Mouse (Mus musculus): ENCODE measurements around the gene Gm4969. TPM values are rescaled to one million over a fixed set of nuclear protein-coding genes. Genes with fewer than 3 reads are reported as not detected.
A peak's percentile ranks its signal among the peaks of the same experiment; 100 is the strongest.

Gm4969 gene
- total and polyA plus RNA-seq, 2 experiments: 0.02 to 0.09 TPM

- Histone ChIP-seq H3K4me1 (ENCODE audit: control insufficient read depth, insufficient read depth, low read length) (peaks cover 3% of the 10 kb centered on the region; the same call in 1 of the 2 replicates), H3K9ac (ENCODE audit: low read depth, low read length) (no peak overlapping the region), H3K27ac (replicated peaks; ENCODE audit: insufficient read depth, low read depth, low read length) (no peak overlapping the region), H3K79me2 (ENCODE audit: control insufficient read depth, insufficient read depth, low read length) (peaks cover 17% of the 10 kb centered on the region; the same call in 1 of the 2 replicates), H3K4me3 (ENCODE audit: insufficient read depth, low read depth, low read length) (no peak overlapping the region), H3K27me3 (ENCODE audit: control insufficient read depth, insufficient read depth, low read length) (no peaks in the 10 kb centered on the region), H3K36me3 (ENCODE audit: control insufficient read depth, insufficient read depth, low read length) (peaks cover 3% of the 10 kb centered on the region; the same call in 1 of the 2 replicates)
- TF ChIP-seq POLR2A (IDR thresholded peaks at IDR 0.05; ENCODE audit: extremely low read depth, insufficient read depth, low read length) (no peak), CTCF (IDR thresholded peaks at IDR 0.05; ENCODE audit: low read depth, low read length) (no peak)
- DNase-seq (ENCODE audit: extremely low read depth, low read depth, low spot score): no peak
- WGBS: 97% methylated on average over 13 of the region's 13 CpGs
Observed at GRCm38 (mm10) chr7:19136168-19136567, 18.0 kb upstream of the Gm4969 start.

- WGBS: under 1% methylated on average over 39 of the region's 39 CpGs
- peaks cover 8% of the 10 kb centered on the region; the same call in 1 of the 2 replicates for H3K4me1 ChIP-seq (ENCODE audit: control insufficient read depth, insufficient read depth, low read length)
- peak overlapping the region; percentile 52 for H3K9ac ChIP-seq (ENCODE audit: low read depth, low read length)
- TF ChIP-seq POLR2A (IDR thresholded peaks at IDR 0.05; ENCODE audit: extremely low read depth, insufficient read depth, low read length): 0 out of 2 replicates have a peak, but pooled peaks have one; percentile 14
- peak; percentile 79 for TF ChIP-seq CTCF (IDR thresholded peaks at IDR 0.05; ENCODE audit: low read depth, low read length)
- DNase-seq (ENCODE audit: extremely low read depth, low read depth, low spot score): peak; percentile 99
- peak overlapping the region; percentile 62 for H3K27ac ChIP-seq (replicated peaks; ENCODE audit: insufficient read depth, low read depth, low read length)
- H3K27me3 ChIP-seq (ENCODE audit: control insufficient read depth, insufficient read depth, low read length): no peaks in the 10 kb centered on the region
- H3K79me2 ChIP-seq (ENCODE audit: control insufficient read depth, insufficient read depth, low read length): peaks cover 10% of the 10 kb centered on the region; the same call in 1 of the 2 replicates
- H3K36me3 ChIP-seq (ENCODE audit: control insufficient read depth, insufficient read depth, low read length): peaks cover under 1% of the 10 kb centered on the region; the same call in 1 of the 2 replicates
- peak overlapping the region; percentile 40 for H3K4me3 ChIP-seq (ENCODE audit: insufficient read depth, low read depth, low read length)
Observed at GRCm38 (mm10) chr7:19131324-19131848, 13.2 kb upstream of the Gm4969 start.

GRCm38 (mm10) chr7:19130657-19131056 lies 12.5 kb upstream of the Gm4969 start:
- Histone ChIP-seq H3K27ac (replicated peaks; ENCODE audit: insufficient read depth, low read depth, low read length) (peak overlapping the region; percentile 62), H3K9ac (ENCODE audit: low read depth, low read length) (no peak overlapping the region), H3K79me2 (ENCODE audit: control insufficient read depth, insufficient read depth, low read length) (peaks cover 9% of the 10 kb centered on the region; the same call in 1 of the 2 replicates), H3K4me3 (ENCODE audit: insufficient read depth, low read depth, low read length) (no peak overlapping the region), H3K4me1 (ENCODE audit: control insufficient read depth, insufficient read depth, low read length) (peaks cover 8% of the 10 kb centered on the region; the same call in 1 of the 2 replicates), H3K36me3 (ENCODE audit: control insufficient read depth, insufficient read depth, low read length) (no peaks in the 10 kb centered on the region), H3K27me3 (ENCODE audit: control insufficient read depth, insufficient read depth, low read length) (no peaks in the 10 kb centered on the region)
- 10% methylated on average over 4 of the region's 4 CpGs for WGBS
- TF ChIP-seq CTCF (IDR thresholded peaks at IDR 0.05; ENCODE audit: low read depth, low read length): no peak
- no peak for TF ChIP-seq POLR2A (IDR thresholded peaks at IDR 0.05; ENCODE audit: extremely low read depth, insufficient read depth, low read length)
- peak; percentile 31 for DNase-seq (ENCODE audit: extremely low read depth, low read depth, low spot score)

- Histone ChIP-seq H3K27ac (replicated peaks; ENCODE audit: insufficient read depth, low read depth, low read length) (no peak overlapping the region), H3K36me3 (ENCODE audit: control insufficient read depth, insufficient read depth, low read length) (no peaks in the 10 kb centered on the region), H3K79me2 (ENCODE audit: control insufficient read depth, insufficient read depth, low read length) (peaks cover 14% of the 10 kb centered on the region; the same call in 1 of the 2 replicates), H3K27me3 (ENCODE audit: control insufficient read depth, insufficient read depth, low read length) (no peaks in the 10 kb centered on the region), H3K9ac (ENCODE audit: low read depth, low read length) (no peak overlapping the region), H3K4me1 (ENCODE audit: control insufficient read depth, insufficient read depth, low read length) (peaks cover 10% of the 10 kb centered on the region; the same call in 1 of the 2 replicates), H3K4me3 (ENCODE audit: insufficient read depth, low read depth, low read length) (no peak overlapping the region)
- no peak for DNase-seq (ENCODE audit: extremely low read depth, low read depth, low spot score)
- TF ChIP-seq POLR2A (IDR thresholded peaks at IDR 0.05; ENCODE audit: extremely low read depth, insufficient read depth, low read length) (no peak), CTCF (IDR thresholded peaks at IDR 0.05; ENCODE audit: low read depth, low read length) (no peak)
- 90% methylated on average over 5 of the region's 5 CpGs for WGBS
Observed at GRCm38 (mm10) chr7:19129396-19129795, 11.2 kb upstream of the Gm4969 start.

- 93% methylated on average over 5 of the region's 5 CpGs for WGBS
- Histone ChIP-seq H3K36me3 (ENCODE audit: control insufficient read depth, insufficient read depth, low read length) (no peaks in the 10 kb centered on the region), H3K9ac (ENCODE audit: low read depth, low read length) (no peak overlapping the region), H3K79me2 (ENCODE audit: control insufficient read depth, insufficient read depth, low read length) (peaks cover 9% of the 10 kb centered on the region; the same call in 1 of the 2 replicates), H3K4me3 (ENCODE audit: insufficient read depth, low read depth, low read length) (no peak overlapping the region), H3K4me1 (ENCODE audit: control insufficient read depth, insufficient read depth, low read length) (peaks cover 10% of the 10 kb centered on the region; the same call in 1 of the 2 replicates), H3K27me3 (ENCODE audit: control insufficient read depth, insufficient read depth, low read length) (no peaks in the 10 kb centered on the region), H3K27ac (replicated peaks; ENCODE audit: insufficient read depth, low read depth, low read length) (no peak overlapping the region)
- no peak for TF ChIP-seq CTCF (IDR thresholded peaks at IDR 0.05; ENCODE audit: low read depth, low read length)
- no peak for TF ChIP-seq POLR2A (IDR thresholded peaks at IDR 0.05; ENCODE audit: extremely low read depth, insufficient read depth, low read length)
- no peak for DNase-seq (ENCODE audit: extremely low read depth, low read depth, low spot score)
Observed at GRCm38 (mm10) chr7:19127744-19128143, 9.6 kb upstream of the Gm4969 start.

- Histone ChIP-seq H3K4me3 (ENCODE audit: insufficient read depth, low read depth, low read length) (no peak overlapping the region), H3K79me2 (ENCODE audit: control insufficient read depth, insufficient read depth, low read length) (peaks cover 20% of the 10 kb centered on the region; the same call in 1 of the 2 replicates), H3K9ac (ENCODE audit: low read depth, low read length) (no peak overlapping the region), H3K36me3 (ENCODE audit: control insufficient read depth, insufficient read depth, low read length) (no peaks in the 10 kb centered on the region), H3K4me1 (ENCODE audit: control insufficient read depth, insufficient read depth, low read length) (peaks cover 13% of the 10 kb centered on the region), H3K27me3 (ENCODE audit: control insufficient read depth, insufficient read depth, low read length) (no peaks in the 10 kb centered on the region), H3K27ac (replicated peaks; ENCODE audit: insufficient read depth, low read depth, low read length) (0 out of 2 replicates have a peak overlapping the region, but pooled peaks have one; percentile 37)
- 21% methylated on average over 6 of the region's 6 CpGs for WGBS
- TF ChIP-seq CTCF (IDR thresholded peaks at IDR 0.05; ENCODE audit: low read depth, low read length): no peak
- no peak for TF ChIP-seq POLR2A (IDR thresholded peaks at IDR 0.05; ENCODE audit: extremely low read depth, insufficient read depth, low read length)
- DNase-seq (ENCODE audit: extremely low read depth, low read depth, low spot score): peak; percentile 88
Observed at GRCm38 (mm10) chr7:19124713-19125112, 6.5 kb upstream of the Gm4969 start.
